ENCODE assay signal across 8 mouse cellular contexts in the genomic region with DNA sequence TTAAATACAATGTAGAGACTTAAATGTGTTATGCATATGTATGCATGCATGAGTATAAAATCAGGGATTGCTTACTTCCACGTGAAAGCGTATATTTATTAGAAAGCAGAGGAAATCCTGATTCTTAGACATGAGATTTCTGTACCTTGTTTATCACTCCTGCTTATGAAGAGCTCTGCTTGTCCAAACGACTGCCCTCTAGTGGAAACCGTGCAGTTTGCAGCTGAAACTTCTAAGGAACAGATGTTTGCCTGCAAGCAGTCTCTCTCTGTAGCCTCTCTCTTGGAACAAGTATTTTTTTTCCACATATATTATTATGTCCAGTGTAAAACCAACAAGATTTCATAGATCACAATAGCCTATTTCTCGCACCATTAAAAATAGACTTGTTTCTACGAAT.
A peak's percentile ranks its signal among the peaks of the same experiment; 100 is the strongest.
DNase-seq lines count a peak whose midpoint lies in the region; ATAC-seq and TF ChIP-seq lines count a peak whose summit lies in the region.

No protein-coding gene starts in this region.

- H3K27me3 ChIP-seq in lung, embryonic 14.5 days (ENCODE audit: insufficient read depth, low read length) = no peaks in the 10 kb centered on the region

- no peaks in the 10 kb centered on the region for H3K9me3 ChIP-seq in lung, embryonic 14.5 days (ENCODE audit: low read depth, low read length)

- peak; percentile 16 for DNase-seq in A20 (ENCODE audit: low read depth, low spot score)
- peak; percentile 47 for DNase-seq in Muller cell, postnatal 12 days (ENCODE audit: inconsistent ontology term)
- DNase-seq in cerebellum, adult 9-11 months = peak; percentile 27
- DNase-seq in frontal cortex, postnatal 10 days (ENCODE audit: low spot score in 2 of 2) = peak; percentile 13 to 65
- DNase-seq in layer of hippocampus, adult 11-12 months (ENCODE audit: low spot score) = peak; percentile 81
- peak; percentile 94 for DNase-seq in lung, embryonic 14.5 days
- DNase-seq in right cerebral cortex, postnatal 10 days (ENCODE audit: low spot score in 2 of 2) = peak; percentile 84 to 90

- no peak overlapping the region for H3K27ac ChIP-seq in lung, embryonic 14.5 days (ENCODE audit: low read depth)

- TF ChIP-seq CTCF in lung, embryonic 14.5 days (IDR thresholded peaks at IDR 0.05; ENCODE audit: low read depth) = peak; percentile 86

- H3K4me2 ChIP-seq in lung, embryonic 14.5 days = no peak overlapping the region

- no peak overlapping the region for H3K9ac ChIP-seq in lung, embryonic 14.5 days

- H3K4me1 ChIP-seq in lung, embryonic 14.5 days (ENCODE audit: insufficient read depth) = no peaks in the 10 kb centered on the region

- WGBS in lung, embryonic 14.5 days = 17% methylated on average over 6 of the region's 6 CpGs

- no peaks in the 10 kb centered on the region for H3K36me3 ChIP-seq in lung, embryonic 14.5 days (ENCODE audit: insufficient read depth)

- ATAC-seq in lung, embryonic 14.5 days (ENCODE audit: insufficient read depth) = no peak
- ATAC-seq in activated CD4-positive, CD25-positive, alpha-beta regulatory T cell, adult 4 months = no peak

- no peak overlapping the region for H3K4me3 ChIP-seq in lung, embryonic 14.5 days (ENCODE audit: low read depth, low read length)

Comparison
In these comparisons a context has a peak if more than half of its experiments do, and no peak if none do; other contexts are left out.
1. DNase-seq: peak in every context shown above with its lines; median percentile 94 in lung, embryonic 14.5 days; 87 in right cerebral cortex, postnatal 10 days; 81 in layer of hippocampus, adult 11-12 months; 47 in Muller cell, postnatal 12 days; 39 in frontal cortex, postnatal 10 days; 27 in cerebellum, adult 9-11 months; 16 in A20.